Mouse (Mus musculus): ENCODE data around the gene Bsnd.

The Bsnd gene

DNA sequence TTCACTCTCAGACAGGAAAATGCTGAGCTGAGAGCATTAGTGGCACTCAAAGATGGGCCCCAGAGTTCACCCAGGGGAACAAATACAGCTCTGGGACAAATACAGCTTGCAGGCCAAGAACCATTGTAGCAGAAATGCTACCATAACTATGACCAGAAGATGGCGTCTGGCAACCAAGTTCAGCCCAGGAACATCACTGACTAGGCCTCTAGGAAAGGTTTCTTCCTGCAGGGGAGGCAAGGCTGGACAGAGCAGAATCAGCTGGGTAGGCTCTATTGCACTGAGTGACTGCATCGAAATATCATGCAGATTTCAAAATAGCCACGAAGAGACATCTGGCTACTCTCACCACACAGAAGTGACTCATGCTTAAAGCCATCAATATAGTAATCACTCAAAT, 19.7 kb downstream of the Bsnd start:
- no peaks in the 10 kb centered on the region for H3K36me3 ChIP-seq (ENCODE audit: insufficient read depth, low read length)
- peaks cover 18% of the 10 kb centered on the region for H3K9me3 ChIP-seq (ENCODE audit: low read length)
- no peaks in the 10 kb centered on the region for H3K4me1 ChIP-seq (replicated peaks; ENCODE audit: low read depth, low read length)
- TF ChIP-seq CTCF (conservative IDR thresholded peaks at IDR 0.05; ENCODE audit: low read length): peak; percentile 52
- TF ChIP-seq NANOG (IDR thresholded peaks at IDR 0.05; ENCODE audit: borderline replicate concordance, low read length): no peak
- no peak overlapping the region for H3K4me3 ChIP-seq (replicated peaks; ENCODE audit: low read length)
- peaks cover 10% of the 10 kb centered on the region; the same call in 1 of the 2 replicates for H3K27me3 ChIP-seq (ENCODE audit: insufficient read depth, low read length)

DNA sequence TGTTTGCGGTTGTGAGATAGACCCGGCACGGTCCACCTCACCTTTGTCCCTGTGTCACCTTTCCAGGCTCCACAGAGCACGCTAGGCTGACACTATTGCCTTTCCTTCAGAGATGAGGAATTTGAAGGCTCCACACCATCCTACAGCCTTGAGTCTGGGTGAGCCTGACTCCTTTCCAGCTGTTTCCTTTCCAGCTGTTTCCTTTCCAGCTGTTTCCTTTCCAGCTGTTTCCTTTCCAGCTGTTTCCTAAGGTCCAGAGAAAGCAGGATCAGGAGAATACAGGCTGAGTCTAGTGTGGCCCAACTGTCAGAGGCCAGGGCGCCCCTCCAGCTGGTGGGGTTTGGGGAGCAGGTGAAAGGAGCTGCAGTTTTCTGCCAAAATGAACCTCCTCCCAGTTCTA, 21.2 kb downstream of the Bsnd start:
- H3K27me3 ChIP-seq (ENCODE audit: insufficient read depth, low read length): peaks cover 20% of the 10 kb centered on the region
- no peaks in the 10 kb centered on the region for H3K36me3 ChIP-seq (ENCODE audit: insufficient read depth, low read length)
- H3K4me3 ChIP-seq (replicated peaks; ENCODE audit: low read length): no peak overlapping the region
- TF ChIP-seq NANOG (IDR thresholded peaks at IDR 0.05; ENCODE audit: borderline replicate concordance, low read length) (no peak), CTCF (conservative IDR thresholded peaks at IDR 0.05; ENCODE audit: low read length) (no peak), POU5F1 (IDR thresholded peaks at IDR 0.05; ENCODE audit: borderline replicate concordance, low read length) (no peak)
- peaks cover 18% of the 10 kb centered on the region for H3K9me3 ChIP-seq (ENCODE audit: low read length)
- H3K4me1 ChIP-seq (replicated peaks; ENCODE audit: low read depth, low read length): no peaks in the 10 kb centered on the region

DNA sequence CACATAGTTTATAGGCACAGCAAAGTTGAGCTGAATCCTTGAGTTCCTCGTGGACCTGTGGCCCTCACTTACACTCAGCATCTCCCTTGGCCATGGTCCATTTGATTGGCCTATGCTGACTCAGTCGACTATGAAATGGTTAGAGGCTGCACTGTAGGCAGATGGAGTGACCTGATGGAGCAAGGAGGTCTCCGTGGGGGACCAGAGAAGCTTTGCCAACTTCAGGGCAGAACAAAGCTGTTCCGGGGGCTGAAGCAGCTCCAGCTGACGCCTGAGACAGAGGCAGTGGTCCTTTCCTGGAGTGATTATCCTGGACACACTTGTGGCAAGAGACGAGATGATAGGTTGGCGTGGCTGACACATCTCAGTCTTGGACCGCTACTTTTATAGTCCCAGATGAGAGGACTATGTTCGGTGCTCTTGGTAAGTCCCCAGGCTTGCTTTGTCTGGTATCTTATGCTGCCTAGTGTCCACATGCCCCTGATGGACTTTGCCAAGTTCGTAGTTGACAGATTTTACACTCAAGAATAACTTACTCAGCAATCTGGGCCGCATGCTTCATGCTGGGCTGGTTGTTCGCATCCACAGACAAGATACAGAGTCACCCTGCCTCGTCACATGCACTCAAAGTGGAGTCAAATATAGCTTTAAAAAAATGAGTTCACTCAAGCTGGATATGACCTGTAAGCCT, 24.5 kb downstream of the Bsnd start:
- TF ChIP-seq POU5F1 (IDR thresholded peaks at IDR 0.05; ENCODE audit: borderline replicate concordance, low read length): no peak
- no peak for TF ChIP-seq CTCF (conservative IDR thresholded peaks at IDR 0.05; ENCODE audit: low read length)
- TF ChIP-seq NANOG (IDR thresholded peaks at IDR 0.05; ENCODE audit: borderline replicate concordance, low read length): no peak
- peaks cover 41% of the 10 kb centered on the region for H3K27me3 ChIP-seq (ENCODE audit: insufficient read depth, low read length)

DNA sequence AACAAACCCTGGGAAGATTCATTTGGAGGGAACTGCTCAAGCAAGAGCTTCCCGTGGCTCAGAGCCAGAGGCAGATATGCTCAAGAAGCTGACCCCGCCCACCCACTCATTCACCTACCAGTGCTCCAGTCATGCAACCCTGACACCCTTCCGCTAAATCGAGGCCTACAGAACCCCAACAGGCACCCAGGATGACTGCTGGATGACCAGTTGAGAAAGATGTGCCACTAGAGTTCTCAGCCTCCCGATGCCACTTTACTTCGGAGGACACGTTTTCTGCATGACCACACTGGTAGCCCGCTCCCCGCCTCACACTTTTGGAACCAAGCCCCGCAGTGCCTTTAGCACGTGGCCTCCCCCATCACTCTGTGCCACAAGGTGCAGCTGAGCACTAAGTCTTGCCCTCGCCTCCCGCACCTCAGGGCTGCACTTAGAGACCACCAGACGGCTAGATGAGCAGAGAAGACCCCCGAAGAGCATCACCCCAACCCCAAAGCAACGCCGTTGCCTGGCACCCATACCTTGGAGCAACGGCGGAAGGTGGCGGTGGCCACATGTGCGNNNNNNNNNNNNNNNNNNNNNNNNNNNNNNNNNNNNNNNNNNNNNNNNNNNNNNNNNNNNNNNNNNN, 28.8 kb downstream of the Bsnd start:
- peaks cover 13% of the 10 kb centered on the region; the same call in 1 of the 2 replicates for H3K4me1 ChIP-seq (replicated peaks; ENCODE audit: low read depth, low read length)
- no peak for TF ChIP-seq POU5F1 (IDR thresholded peaks at IDR 0.05; ENCODE audit: borderline replicate concordance, low read length)
- no peak for TF ChIP-seq NANOG (IDR thresholded peaks at IDR 0.05; ENCODE audit: borderline replicate concordance, low read length)
- no peak for TF ChIP-seq CTCF (conservative IDR thresholded peaks at IDR 0.05; ENCODE audit: low read length)
- no peaks in the 10 kb centered on the region for H3K36me3 ChIP-seq (ENCODE audit: insufficient read depth, low read length)

More for the DNA sequence above, 24.5 kb downstream of the Bsnd start:
- peaks cover 13% of the 10 kb centered on the region; the same call in 1 of the 2 replicates for H3K4me1 ChIP-seq (replicated peaks; ENCODE audit: low read depth, low read length)
- peaks cover 18% of the 10 kb centered on the region for H3K9me3 ChIP-seq (ENCODE audit: low read length)
- H3K4me3 ChIP-seq (replicated peaks; ENCODE audit: low read length): no peak overlapping the region
- no peaks in the 10 kb centered on the region for H3K36me3 ChIP-seq (ENCODE audit: insufficient read depth, low read length)

DNA sequence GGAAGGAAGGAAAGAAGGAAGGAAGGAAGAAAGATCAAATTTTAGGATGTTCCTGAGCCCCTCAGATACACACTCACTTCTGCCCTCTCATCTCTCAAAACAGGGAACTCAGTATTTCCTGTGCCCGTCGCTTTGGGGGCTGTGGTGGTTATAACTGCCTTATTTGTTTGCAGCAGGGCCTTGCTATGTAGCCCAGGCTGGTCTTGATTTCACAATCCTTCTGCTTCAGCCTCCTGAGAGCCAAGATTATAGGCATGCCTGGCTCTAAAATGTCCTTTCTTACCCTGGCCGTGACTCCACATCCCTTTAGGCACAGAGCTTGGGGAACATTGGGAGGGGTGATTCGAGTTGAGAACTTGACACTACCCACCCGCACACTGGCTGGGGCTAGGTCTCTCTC, 29.6 kb downstream of the Bsnd start:
- H3K9me3 ChIP-seq (ENCODE audit: low read length): no peaks in the 10 kb centered on the region
- no peak overlapping the region for H3K4me3 ChIP-seq (replicated peaks; ENCODE audit: low read length)
- peaks cover 13% of the 10 kb centered on the region; the same call in 1 of the 2 replicates for H3K4me1 ChIP-seq (replicated peaks; ENCODE audit: low read depth, low read length)
- peaks cover 72% of the 10 kb centered on the region for H3K27me3 ChIP-seq (ENCODE audit: insufficient read depth, low read length)
- H3K36me3 ChIP-seq (ENCODE audit: insufficient read depth, low read length): no peaks in the 10 kb centered on the region
- no peak for TF ChIP-seq POU5F1 (IDR thresholded peaks at IDR 0.05; ENCODE audit: borderline replicate concordance, low read length)
- no peak for TF ChIP-seq CTCF (conservative IDR thresholded peaks at IDR 0.05; ENCODE audit: low read length)
- no peak for TF ChIP-seq NANOG (IDR thresholded peaks at IDR 0.05; ENCODE audit: borderline replicate concordance, low read length)

More for the DNA sequence above, 28.8 kb downstream of the Bsnd start:
- Histone ChIP-seq H3K4me3 (replicated peaks; ENCODE audit: low read length) (peak overlapping the region; percentile 68), H3K27me3 (ENCODE audit: insufficient read depth, low read length) (peaks cover 76% of the 10 kb centered on the region), H3K9me3 (ENCODE audit: low read length) (peaks cover 6% of the 10 kb centered on the region)

DNA sequence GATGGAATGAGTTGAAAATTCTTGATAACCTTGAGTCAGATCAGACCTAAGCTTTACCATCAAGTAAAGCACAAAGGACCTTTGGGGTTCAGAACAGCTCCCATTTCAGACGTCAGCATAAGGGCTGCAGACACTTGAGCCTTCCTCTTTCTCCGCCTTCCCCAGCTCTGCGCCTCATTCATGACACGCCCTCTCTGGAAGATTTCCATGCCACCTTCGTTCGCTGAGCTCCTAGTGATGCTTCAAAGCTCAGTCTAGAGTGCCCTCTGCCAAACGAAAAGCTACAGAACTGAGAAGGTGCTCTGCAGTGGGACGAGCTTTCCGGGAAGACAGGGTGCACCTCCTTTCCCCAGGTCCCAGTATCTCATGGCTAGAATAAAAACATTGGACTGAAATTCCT, 30.1 kb downstream of the Bsnd start:
- peaks cover 67% of the 10 kb centered on the region for H3K27me3 ChIP-seq (ENCODE audit: insufficient read depth, low read length)
- no peaks in the 10 kb centered on the region for H3K9me3 ChIP-seq (ENCODE audit: low read length)

DNA sequence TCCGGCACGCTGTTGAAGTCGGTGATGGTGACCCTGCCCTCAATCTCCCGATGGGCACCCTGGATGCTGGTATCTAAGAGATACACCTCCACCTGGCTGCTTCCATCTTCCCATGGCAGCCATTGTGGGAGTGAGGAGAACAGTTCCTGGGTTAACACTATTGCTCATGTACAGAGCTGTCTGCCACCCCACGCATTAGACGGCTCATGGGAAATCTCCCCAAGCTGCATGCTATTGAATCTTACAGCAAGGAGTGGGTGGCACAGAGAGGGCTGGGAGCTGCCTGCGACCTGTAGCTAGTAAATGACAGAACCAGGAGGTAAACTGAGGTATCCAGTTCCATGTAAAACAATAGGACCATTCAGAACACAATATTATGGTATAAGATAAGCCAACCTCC, 37.5 kb downstream of the Bsnd start:
- H3K9me3 ChIP-seq (ENCODE audit: low read length): no peaks in the 10 kb centered on the region; the same call in 1 of the 2 replicates
- peaks cover 18% of the 10 kb centered on the region; the same call in 1 of the 2 replicates for H3K27me3 ChIP-seq (ENCODE audit: insufficient read depth, low read length)
- no peak overlapping the region for H3K4me3 ChIP-seq (replicated peaks; ENCODE audit: low read length)
- TF ChIP-seq CTCF (conservative IDR thresholded peaks at IDR 0.05; ENCODE audit: low read length): no peak
- no peak for TF ChIP-seq POU5F1 (IDR thresholded peaks at IDR 0.05; ENCODE audit: borderline replicate concordance, low read length)
- no peak for TF ChIP-seq NANOG (IDR thresholded peaks at IDR 0.05; ENCODE audit: borderline replicate concordance, low read length)
- no peaks in the 10 kb centered on the region for H3K4me1 ChIP-seq (replicated peaks; ENCODE audit: low read depth, low read length)
- H3K36me3 ChIP-seq (ENCODE audit: insufficient read depth, low read length): no peaks in the 10 kb centered on the region

More for the DNA sequence above, 30.1 kb downstream of the Bsnd start:
- no peak overlapping the region for H3K4me3 ChIP-seq (replicated peaks; ENCODE audit: low read length)
- H3K36me3 ChIP-seq (ENCODE audit: insufficient read depth, low read length): no peaks in the 10 kb centered on the region
- H3K4me1 ChIP-seq (replicated peaks; ENCODE audit: low read depth, low read length): peaks cover 13% of the 10 kb centered on the region; the same call in 1 of the 2 replicates
- TF ChIP-seq POU5F1 (IDR thresholded peaks at IDR 0.05; ENCODE audit: borderline replicate concordance, low read length): no peak
- TF ChIP-seq NANOG (IDR thresholded peaks at IDR 0.05; ENCODE audit: borderline replicate concordance, low read length): no peak
- no peak for TF ChIP-seq CTCF (conservative IDR thresholded peaks at IDR 0.05; ENCODE audit: low read length)

DNA sequence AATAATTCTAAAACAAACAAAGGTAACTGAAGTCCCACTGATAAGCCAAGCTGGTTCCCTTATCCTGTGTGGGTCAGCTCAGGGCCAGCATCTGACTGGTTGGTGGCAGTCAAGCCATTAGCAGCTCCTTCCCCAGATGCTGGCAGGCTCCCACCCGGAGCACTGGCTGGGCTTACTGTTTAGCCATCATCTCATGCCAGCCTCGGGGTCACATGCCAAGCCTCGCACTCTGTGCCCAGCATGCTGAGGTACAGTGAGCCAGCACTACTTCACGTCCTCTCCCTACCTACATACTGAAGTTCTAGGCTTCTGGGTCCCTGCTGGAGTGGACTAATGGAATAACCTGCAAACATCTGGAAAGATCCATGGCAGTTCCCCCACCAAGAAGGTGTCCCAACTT, 38.6 kb downstream of the Bsnd start:
- TF ChIP-seq CTCF (conservative IDR thresholded peaks at IDR 0.05; ENCODE audit: low read length): no peak
- TF ChIP-seq NANOG (IDR thresholded peaks at IDR 0.05; ENCODE audit: borderline replicate concordance, low read length): no peak
- no peak for TF ChIP-seq POU5F1 (IDR thresholded peaks at IDR 0.05; ENCODE audit: borderline replicate concordance, low read length)
- no peaks in the 10 kb centered on the region for H3K4me1 ChIP-seq (replicated peaks; ENCODE audit: low read depth, low read length)
- H3K36me3 ChIP-seq (ENCODE audit: insufficient read depth, low read length): no peaks in the 10 kb centered on the region
- no peak overlapping the region for H3K4me3 ChIP-seq (replicated peaks; ENCODE audit: low read length)
- no peaks in the 10 kb centered on the region; the same call in 1 of the 2 replicates for H3K9me3 ChIP-seq (ENCODE audit: low read length)
- peaks cover 8% of the 10 kb centered on the region; the same call in 1 of the 2 replicates for H3K27me3 ChIP-seq (ENCODE audit: insufficient read depth, low read length)
